Mouse (Mus musculus): ENCODE results near the gene Arid1b. TPM values are rescaled to one million over a fixed set of nuclear protein-coding genes. Genes with fewer than 3 reads are reported as not detected.

The Arid1b gene
- polyA plus RNA-seq, 1 experiment from 2014 or later = 14.8 TPM

GRCm38 (mm10) chr17:5203346-5204102 is 209.4 kb downstream of the Arid1b start:
- H3K36me3 ChIP-seq (ENCODE audit: control insufficient read depth, insufficient read depth, low read length) = no peaks in the 10 kb centered on the region

DNA sequence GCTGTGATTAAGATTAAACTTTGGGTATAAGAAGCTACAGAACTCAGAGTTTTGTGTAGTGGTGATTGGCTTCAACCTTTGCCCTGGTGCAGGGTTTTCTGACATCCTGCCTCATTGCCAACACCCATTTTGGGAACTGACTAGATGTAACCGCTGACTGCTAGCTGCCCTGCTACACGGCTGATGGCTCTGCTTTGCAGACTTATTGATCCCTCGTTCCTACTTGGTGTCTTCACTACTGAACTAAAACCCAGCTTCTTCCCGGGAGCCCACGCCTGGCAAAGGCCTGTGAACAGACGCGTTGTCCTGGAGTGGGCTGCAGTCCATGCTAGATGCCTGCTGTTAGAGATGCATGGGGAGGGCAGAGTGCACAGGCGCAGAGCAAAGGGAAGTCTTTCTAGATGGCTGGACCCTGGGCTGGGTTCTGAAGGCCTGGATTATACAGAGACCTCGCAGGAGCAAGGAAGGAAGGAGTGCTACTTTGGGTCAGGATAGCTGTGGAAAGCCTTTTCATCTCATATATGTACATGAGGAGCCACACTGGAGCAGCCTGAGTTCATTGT is 210.1 kb downstream of the Arid1b start:
- H3K9ac ChIP-seq (ENCODE audit: low read length) = no peak overlapping the region
- H3K9me3 ChIP-seq (ENCODE audit: control insufficient read depth, low read length) = no peaks in the 10 kb centered on the region
- DNase-seq (ENCODE audit: low spot score) = no peak
- no peak overlapping the region for H3K27ac ChIP-seq (replicated peaks; ENCODE audit: low read depth, low read length)
- H3K36me3 ChIP-seq (ENCODE audit: control insufficient read depth, insufficient read depth, low read length) = no peaks in the 10 kb centered on the region
- no peak overlapping the region for H3K4me2 ChIP-seq (ENCODE audit: low read depth, severe bottlenecking)
- no peaks in the 10 kb centered on the region for H3K27me3 ChIP-seq (ENCODE audit: control insufficient read depth, insufficient read depth, low read length)
- H3K4me3 ChIP-seq (ENCODE audit: low read depth, low read length) = no peak overlapping the region
- WGBS = 93% methylated on average over 9 of the region's 9 CpGs
- peaks cover 5% of the 10 kb centered on the region; the same call in 1 of the 2 replicates for H3K4me1 ChIP-seq (ENCODE audit: control insufficient read depth, insufficient read depth, low read length)
- no peak for ATAC-seq (ENCODE audit: insufficient number of reproducible peaks, low FRiP score, low TSS enrichment, low read depth)

More at GRCm38 (mm10) chr17:5203346-5204102, 209.4 kb downstream of the Arid1b start:
- no peaks in the 10 kb centered on the region for H3K9me3 ChIP-seq (ENCODE audit: control insufficient read depth, low read length)
- no peak overlapping the region for H3K27ac ChIP-seq (replicated peaks; ENCODE audit: low read depth, low read length)
- H3K4me3 ChIP-seq (ENCODE audit: low read depth, low read length) = no peak overlapping the region
- H3K27me3 ChIP-seq (ENCODE audit: control insufficient read depth, insufficient read depth, low read length) = no peaks in the 10 kb centered on the region
- H3K4me1 ChIP-seq (ENCODE audit: control insufficient read depth, insufficient read depth, low read length) = peaks cover 5% of the 10 kb centered on the region; the same call in 1 of the 2 replicates
- WGBS = 88% methylated on average over 10 of the region's 10 CpGs
- DNase-seq (ENCODE audit: low spot score) (no peak), ATAC-seq (ENCODE audit: insufficient number of reproducible peaks, low FRiP score, low TSS enrichment, low read depth) (no peak)
- no peak overlapping the region for H3K4me2 ChIP-seq (ENCODE audit: low read depth, severe bottlenecking)
- H3K9ac ChIP-seq (ENCODE audit: low read length) = no peak overlapping the region

GRCm38 (mm10) chr17:5205163-5205581 is 211.0 kb downstream of the Arid1b start:
- Histone ChIP-seq H3K9me3 (ENCODE audit: control insufficient read depth, low read length) (no peaks in the 10 kb centered on the region), H3K27me3 (ENCODE audit: control insufficient read depth, insufficient read depth, low read length) (no peaks in the 10 kb centered on the region), H3K9ac (ENCODE audit: low read length) (no peak overlapping the region), H3K4me3 (ENCODE audit: low read depth, low read length) (no peak overlapping the region), H3K4me2 (ENCODE audit: low read depth, severe bottlenecking) (no peak overlapping the region), H3K27ac (replicated peaks; ENCODE audit: low read depth, low read length) (no peak overlapping the region), H3K4me1 (ENCODE audit: control insufficient read depth, insufficient read depth, low read length) (peaks cover 5% of the 10 kb centered on the region; the same call in 1 of the 2 replicates), H3K36me3 (ENCODE audit: control insufficient read depth, insufficient read depth, low read length) (no peaks in the 10 kb centered on the region)
- ATAC-seq (ENCODE audit: insufficient number of reproducible peaks, low FRiP score, low TSS enrichment, low read depth) (no peak), DNase-seq (ENCODE audit: low spot score) (no peak)
- WGBS = 78% methylated on average over 7 of the region's 7 CpGs

- H3K9ac ChIP-seq (ENCODE audit: low read length) = no peak overlapping the region
- no peak for DNase-seq (ENCODE audit: low spot score)
- no peaks in the 10 kb centered on the region for H3K27me3 ChIP-seq (ENCODE audit: control insufficient read depth, insufficient read depth, low read length)
- WGBS = 60% methylated on average over 9 of the region's 9 CpGs
- H3K27ac ChIP-seq (replicated peaks; ENCODE audit: low read depth, low read length) = no peak overlapping the region
- H3K4me2 ChIP-seq (ENCODE audit: low read depth, severe bottlenecking) = no peak overlapping the region
- H3K4me1 ChIP-seq (ENCODE audit: control insufficient read depth, insufficient read depth, low read length) = peaks cover 5% of the 10 kb centered on the region; the same call in 1 of the 2 replicates
- no peak overlapping the region for H3K4me3 ChIP-seq (ENCODE audit: low read depth, low read length)
- no peaks in the 10 kb centered on the region for H3K9me3 ChIP-seq (ENCODE audit: control insufficient read depth, low read length)
- ATAC-seq (ENCODE audit: insufficient number of reproducible peaks, low FRiP score, low TSS enrichment, low read depth) = no peak
- no peaks in the 10 kb centered on the region for H3K36me3 ChIP-seq (ENCODE audit: control insufficient read depth, insufficient read depth, low read length)
Measured at GRCm38 (mm10) chr17:5206731-5207130, 212.6 kb downstream of the Arid1b start.

DNA sequence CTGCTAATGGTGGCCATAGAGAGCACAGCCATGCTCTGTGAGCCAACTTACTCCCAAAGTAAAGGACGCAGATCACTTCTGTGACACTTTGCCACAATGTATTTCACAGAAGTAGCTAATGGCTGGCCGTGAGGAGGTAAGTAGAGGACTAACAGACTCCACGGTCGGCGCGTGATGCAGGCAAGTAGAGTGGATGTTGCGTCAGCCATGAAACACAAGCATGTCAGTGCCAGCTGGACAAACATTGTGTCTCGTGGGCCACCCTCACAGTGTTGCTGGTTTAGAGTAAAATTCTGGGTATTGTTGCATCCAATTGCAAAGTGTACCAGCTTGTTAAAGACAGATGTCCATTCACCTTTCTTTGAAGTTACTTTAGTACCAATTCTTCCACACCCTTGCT is 213.7 kb downstream of the Arid1b start:
- no peak for DNase-seq (ENCODE audit: low spot score)
- Histone ChIP-seq H3K4me1 (ENCODE audit: control insufficient read depth, insufficient read depth, low read length) (peaks cover 5% of the 10 kb centered on the region; the same call in 1 of the 2 replicates), H3K4me2 (ENCODE audit: low read depth, severe bottlenecking) (no peak overlapping the region), H3K27me3 (ENCODE audit: control insufficient read depth, insufficient read depth, low read length) (no peaks in the 10 kb centered on the region), H3K36me3 (ENCODE audit: control insufficient read depth, insufficient read depth, low read length) (no peaks in the 10 kb centered on the region), H3K27ac (replicated peaks; ENCODE audit: low read depth, low read length) (no peak overlapping the region), H3K9ac (ENCODE audit: low read length) (no peak overlapping the region), H3K4me3 (ENCODE audit: low read depth, low read length) (no peak overlapping the region), H3K9me3 (ENCODE audit: control insufficient read depth, low read length) (no peaks in the 10 kb centered on the region)
- ATAC-seq (ENCODE audit: insufficient number of reproducible peaks, low FRiP score, low TSS enrichment, low read depth) = no peak
- WGBS = 89% methylated on average over 8 of the region's 8 CpGs

DNA sequence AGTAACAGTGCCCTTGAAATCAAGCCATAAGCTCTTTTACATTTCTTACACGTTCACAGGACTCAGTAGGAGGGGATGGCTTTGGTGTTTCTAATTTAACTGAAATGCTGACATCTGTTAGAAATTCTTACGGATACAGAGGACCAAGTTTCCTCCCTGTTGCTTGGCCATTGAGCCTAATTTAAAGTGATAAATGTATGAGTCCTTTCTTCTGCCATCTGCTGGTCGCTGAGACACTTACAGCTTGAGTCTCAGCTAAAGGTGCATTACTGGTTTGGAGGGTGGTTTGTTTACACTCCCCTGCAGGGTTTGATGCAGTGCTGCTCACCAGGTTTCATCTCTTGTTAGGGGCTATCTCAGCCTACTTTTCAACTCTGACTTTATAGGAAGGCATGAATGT is 214.2 kb downstream of the Arid1b start:
- no peak for ATAC-seq (ENCODE audit: insufficient number of reproducible peaks, low FRiP score, low TSS enrichment, low read depth)
- H3K36me3 ChIP-seq (ENCODE audit: control insufficient read depth, insufficient read depth, low read length) = no peaks in the 10 kb centered on the region
- no peak for DNase-seq (ENCODE audit: low spot score)
- no peak overlapping the region for H3K27ac ChIP-seq (replicated peaks; ENCODE audit: low read depth, low read length)
- no peaks in the 10 kb centered on the region for H3K9me3 ChIP-seq (ENCODE audit: control insufficient read depth, low read length)
- 21% methylated on average over 3 of the region's 3 CpGs for WGBS
- no peaks in the 10 kb centered on the region for H3K27me3 ChIP-seq (ENCODE audit: control insufficient read depth, insufficient read depth, low read length)
- peaks cover 5% of the 10 kb centered on the region; the same call in 1 of the 2 replicates for H3K4me1 ChIP-seq (ENCODE audit: control insufficient read depth, insufficient read depth, low read length)
- H3K4me3 ChIP-seq (ENCODE audit: low read depth, low read length) = no peak overlapping the region
- H3K4me2 ChIP-seq (ENCODE audit: low read depth, severe bottlenecking) = no peak overlapping the region
- H3K9ac ChIP-seq (ENCODE audit: low read length) = no peak overlapping the region

GRCm38 (mm10) chr17:5209076-5209475 is 214.9 kb downstream of the Arid1b start:
- Histone ChIP-seq H3K9ac (ENCODE audit: low read length) (no peak overlapping the region), H3K9me3 (ENCODE audit: control insufficient read depth, low read length) (no peaks in the 10 kb centered on the region), H3K4me2 (ENCODE audit: low read depth, severe bottlenecking) (no peak overlapping the region), H3K4me3 (ENCODE audit: low read depth, low read length) (no peak overlapping the region), H3K36me3 (ENCODE audit: control insufficient read depth, insufficient read depth, low read length) (no peaks in the 10 kb centered on the region), H3K4me1 (ENCODE audit: control insufficient read depth, insufficient read depth, low read length) (peaks cover 5% of the 10 kb centered on the region; the same call in 1 of the 2 replicates), H3K27me3 (ENCODE audit: control insufficient read depth, insufficient read depth, low read length) (no peaks in the 10 kb centered on the region), H3K27ac (replicated peaks; ENCODE audit: low read depth, low read length) (no peak overlapping the region)
- no peak for ATAC-seq (ENCODE audit: insufficient number of reproducible peaks, low FRiP score, low TSS enrichment, low read depth)
- DNase-seq (ENCODE audit: low spot score) = no peak
- 94% methylated on average over 1 of the region's 1 CpGs for WGBS

GRCm38 (mm10) chr17:5210101-5210727 is 216.1 kb downstream of the Arid1b start:
- DNase-seq (ENCODE audit: low spot score) = no peak
- no peak overlapping the region for H3K4me3 ChIP-seq (ENCODE audit: low read depth, low read length)

More at GRCm38 (mm10) chr17:5210101-5210727, 216.1 kb downstream of the Arid1b start:
- WGBS = 87% methylated on average over 6 of the region's 6 CpGs
- Histone ChIP-seq H3K4me1 (ENCODE audit: control insufficient read depth, insufficient read depth, low read length) (peaks cover 5% of the 10 kb centered on the region; the same call in 1 of the 2 replicates), H3K27me3 (ENCODE audit: control insufficient read depth, insufficient read depth, low read length) (no peaks in the 10 kb centered on the region), H3K9me3 (ENCODE audit: control insufficient read depth, low read length) (no peaks in the 10 kb centered on the region), H3K27ac (replicated peaks; ENCODE audit: low read depth, low read length) (no peak overlapping the region), H3K9ac (ENCODE audit: low read length) (no peak overlapping the region), H3K4me2 (ENCODE audit: low read depth, severe bottlenecking) (no peak overlapping the region), H3K36me3 (ENCODE audit: control insufficient read depth, insufficient read depth, low read length) (no peaks in the 10 kb centered on the region)
- no peak for ATAC-seq (ENCODE audit: insufficient number of reproducible peaks, low FRiP score, low TSS enrichment, low read depth)
